Mouse (Mus musculus) E14TG2a.4 (cell line): ENCODE results near the gene Ccdc69.

Source experiments
- CTCF ChIP-seq: conservative IDR thresholded peaks from 2 replicates; pipeline ENCODE4 v1.5.1; 2014; ENCODE audit warnings: low read length
- POU5F1 ChIP-seq: IDR thresholded peaks from 2 replicates; pipeline ENCODE4 v1.6.1; 2014; ENCODE audit warnings: low read length, borderline replicate concordance

GRCm38 (mm10) chr11:55041348-55041747 lies 36.6 kb downstream of the Ccdc69 start:
- TF ChIP-seq CTCF: peak; percentile 88
- TF ChIP-seq POU5F1: no peak
